Mouse (Mus musculus) T-helper 1 cell (primary cell): Measurements from ENCODE around the gene Sema3f.

Source experiments
- in situ Hi-C: fragments of 300-600 bp; cut with MboI, MseI; formaldehyde crosslinking; loops from one replicate; pipeline ENCODE4 v1.15.1; 2025; ENCODE audit warnings: high pct_unique_total_duplicates

Sema3f gene

GRCm38 (mm10) chr9:107709697-107710483 lies at the start of gene Sema3f:
TSS of gene Sema3f (minus strand) at chr9:107710475.
- in situ Hi-C loops: no loop called here

GRCm38 (mm10) chr9:107759593-107759992 lies 49.3 kb upstream of the Sema3f start:
- in situ Hi-C loops: loop anchor here (25.0 kb wide), 1 partner anchor 922 kb away; no protein-coding TSS in a partner anchor

- in situ Hi-C loops: loop anchor here (25.0 kb wide), 1 partner anchor 913 kb away; no protein-coding TSS in a partner anchor
Measured at GRCm38 (mm10) chr9:107750378-107750777, 40.1 kb upstream of the Sema3f start.

- in situ Hi-C loops: loop anchor here (5.0 kb wide), 1 partner anchor 34 kb away; no protein-coding TSS in a partner anchor
Measured at GRCm38 (mm10) chr9:107748063-107748462, 37.8 kb upstream of the Sema3f start.

GRCm38 (mm10) chr9:107747310-107747709 lies 37.0 kb upstream of the Sema3f start:
- in situ Hi-C loops: loop anchor here (5.0 kb wide), 1 partner anchor 35 kb away; no protein-coding TSS in a partner anchor

- in situ Hi-C loops: loop anchor here (5.0 kb wide), 1 partner anchor 36 kb away; no protein-coding TSS in a partner anchor
Measured at GRCm38 (mm10) chr9:107746679-107747078, 36.4 kb upstream of the Sema3f start.

GRCm38 (mm10) chr9:107744061-107744460 lies 33.8 kb upstream of the Sema3f start:
- in situ Hi-C loops: no loop called here

GRCm38 (mm10) chr9:107738841-107739202 lies 28.5 kb upstream of the Sema3f start:
- in situ Hi-C loops: loop anchor here (5.0 kb wide), 1 partner anchor 52 kb away; no protein-coding TSS in a partner anchor

- in situ Hi-C loops: loop anchor here (5.0 kb wide), 1 partner anchor 51 kb away; no protein-coding TSS in a partner anchor
Measured at GRCm38 (mm10) chr9:107738020-107738840, 28.0 kb upstream of the Sema3f start.

GRCm38 (mm10) chr9:107736185-107736485 lies 25.9 kb upstream of the Sema3f start:
- in situ Hi-C loops: loop anchor here (5.0 kb wide), 1 partner anchor 49 kb away; no protein-coding TSS in a partner anchor

- in situ Hi-C loops: loop anchor here (5.0 kb wide), 1 partner anchor 48 kb away; no protein-coding TSS in a partner anchor
Measured at GRCm38 (mm10) chr9:107735356-107736184, 25.3 kb upstream of the Sema3f start.

- in situ Hi-C loops: no loop called here
Measured at GRCm38 (mm10) chr9:107734567-107734971, 24.3 kb upstream of the Sema3f start.

- in situ Hi-C loops: no loop called here
Measured at GRCm38 (mm10) chr9:107729709-107730108, 19.4 kb upstream of the Sema3f start.

GRCm38 (mm10) chr9:107728919-107729670 lies 18.8 kb upstream of the Sema3f start:
- in situ Hi-C loops: no loop called here

- in situ Hi-C loops: no loop called here
Measured at GRCm38 (mm10) chr9:107727041-107727440, 16.8 kb upstream of the Sema3f start.

- in situ Hi-C loops: no loop called here
Measured at GRCm38 (mm10) chr9:107724796-107725195, 14.5 kb upstream of the Sema3f start.

GRCm38 (mm10) chr9:107723794-107724531 lies 13.7 kb upstream of the Sema3f start:
- in situ Hi-C loops: no loop called here

- in situ Hi-C loops: no loop called here
Measured at GRCm38 (mm10) chr9:107723292-107723691, 13.0 kb upstream of the Sema3f start.

GRCm38 (mm10) chr9:107718781-107719540 lies 8.7 kb upstream of the Sema3f start:
- in situ Hi-C loops: no loop called here
